Mouse (Mus musculus): ENCODE results near the gene Gm42669. TPM values are rescaled to one million over a fixed set of nuclear protein-coding genes. Genes with fewer than 3 reads are reported as not detected.
A peak's percentile ranks its signal among the peaks of the same experiment; 100 is the strongest.

Gm42669 gene
- polyA plus RNA-seq, 1 experiment from 2014 or later, result 0.13 TPM

GRCm38 (mm10) chr5:107497519-107498501 lies 9.6 kb upstream of the Gm42669 start:
- H3K27me3 ChIP-seq (replicated peaks), result no peaks in the 10 kb centered on the region
- no peaks in the 10 kb centered on the region for H3K36me3 ChIP-seq
- H3K4me3 ChIP-seq, result no peak overlapping the region
- no peak for ATAC-seq (ENCODE audit: insufficient number of reproducible peaks, low FRiP score)
- H3K9me3 ChIP-seq (replicated peaks), result 0 out of 2 replicates have a peak, but pooled peaks cover 4% of the 10 kb centered on the region
- no peaks in the 10 kb centered on the region for H3K4me1 ChIP-seq (replicated peaks)
- H3K27ac ChIP-seq (ENCODE audit: poor library complexity, severe bottlenecking), result no peak overlapping the region
- H3K4me2 ChIP-seq, result no peak overlapping the region
- WGBS, result 79% methylated on average over 10 of the region's 10 CpGs
- H3K9ac ChIP-seq, result no peak overlapping the region

GRCm38 (mm10) chr5:107498806-107499310 lies 8.6 kb upstream of the Gm42669 start:
- no peak overlapping the region for H3K4me3 ChIP-seq
- H3K27ac ChIP-seq (ENCODE audit: poor library complexity, severe bottlenecking), result no peak overlapping the region
- no peak overlapping the region for H3K4me2 ChIP-seq
- no peaks in the 10 kb centered on the region for H3K4me1 ChIP-seq (replicated peaks)
- H3K9me3 ChIP-seq (replicated peaks), result 0 out of 2 replicates have a peak, but pooled peaks cover 4% of the 10 kb centered on the region
- 78% methylated on average over 5 of the region's 5 CpGs for WGBS
- H3K9ac ChIP-seq, result no peak overlapping the region
- no peak for ATAC-seq (ENCODE audit: insufficient number of reproducible peaks, low FRiP score)
- peaks cover 4% of the 10 kb centered on the region for H3K36me3 ChIP-seq
- no peaks in the 10 kb centered on the region for H3K27me3 ChIP-seq (replicated peaks)

GRCm38 (mm10) chr5:107499891-107500535 lies 7.4 kb upstream of the Gm42669 start:
- H3K4me2 ChIP-seq, result no peak overlapping the region
- H3K4me3 ChIP-seq, result no peak overlapping the region
- no peaks in the 10 kb centered on the region for H3K4me1 ChIP-seq (replicated peaks)
- H3K9ac ChIP-seq, result no peak overlapping the region
- 84% methylated on average over 5 of the region's 5 CpGs for WGBS
- H3K9me3 ChIP-seq (replicated peaks), result no peaks in the 10 kb centered on the region
- peaks cover 6% of the 10 kb centered on the region for H3K36me3 ChIP-seq
- no peak overlapping the region for H3K27ac ChIP-seq (ENCODE audit: poor library complexity, severe bottlenecking)
- H3K27me3 ChIP-seq (replicated peaks), result no peaks in the 10 kb centered on the region
- ATAC-seq (ENCODE audit: insufficient number of reproducible peaks, low FRiP score), result no peak

- 89% methylated on average over 1 of the region's 1 CpGs for WGBS
- no peak overlapping the region for H3K9ac ChIP-seq
- H3K36me3 ChIP-seq, result peaks cover 9% of the 10 kb centered on the region
- H3K4me3 ChIP-seq, result no peak overlapping the region
- H3K27me3 ChIP-seq (replicated peaks), result no peaks in the 10 kb centered on the region
- no peak for ATAC-seq (ENCODE audit: insufficient number of reproducible peaks, low FRiP score)
- H3K27ac ChIP-seq (ENCODE audit: poor library complexity, severe bottlenecking), result no peak overlapping the region
- H3K4me2 ChIP-seq, result no peak overlapping the region
- H3K9me3 ChIP-seq (replicated peaks), result no peaks in the 10 kb centered on the region
- H3K4me1 ChIP-seq (replicated peaks), result no peaks in the 10 kb centered on the region
These were observed 6.7 kb upstream of the Gm42669 start for GRCm38 (mm10) chr5:107500741-107501140.

GRCm38 (mm10) chr5:107510503-107510902 lies 3.1 kb downstream of the Gm42669 start:
- ATAC-seq (ENCODE audit: insufficient number of reproducible peaks, low FRiP score), result no peak
- Histone ChIP-seq H3K9ac (no peak overlapping the region), H3K9me3 (replicated peaks) (no peaks in the 10 kb centered on the region), H3K4me1 (replicated peaks) (no peaks in the 10 kb centered on the region), H3K4me3 (no peak overlapping the region), H3K4me2 (no peak overlapping the region), H3K27ac (ENCODE audit: poor library complexity, severe bottlenecking) (no peak overlapping the region), H3K36me3 (peaks cover 3% of the 10 kb centered on the region; the same call in 1 of the 2 replicates), H3K27me3 (replicated peaks) (no peaks in the 10 kb centered on the region)
- WGBS, result 77% methylated on average over 10 of the region's 10 CpGs

- no peaks in the 10 kb centered on the region for H3K9me3 ChIP-seq (replicated peaks)
- no peak overlapping the region for H3K4me2 ChIP-seq
- no peak overlapping the region for H3K9ac ChIP-seq
- H3K27me3 ChIP-seq (replicated peaks), result no peaks in the 10 kb centered on the region
- H3K4me1 ChIP-seq (replicated peaks), result no peaks in the 10 kb centered on the region
- no peak for ATAC-seq (ENCODE audit: insufficient number of reproducible peaks, low FRiP score)
- no peaks in the 10 kb centered on the region for H3K36me3 ChIP-seq
- 51% methylated on average over 2 of the region's 2 CpGs for WGBS
- no peak overlapping the region for H3K27ac ChIP-seq (ENCODE audit: poor library complexity, severe bottlenecking)
- no peak overlapping the region for H3K4me3 ChIP-seq
These were observed 3.9 kb downstream of the Gm42669 start for GRCm38 (mm10) chr5:107511326-107511725.

GRCm38 (mm10) chr5:107513583-107513982 lies 6.2 kb downstream of the Gm42669 start:
- Histone ChIP-seq H3K9ac (no peak overlapping the region), H3K36me3 (no peaks in the 10 kb centered on the region), H3K4me3 (no peak overlapping the region), H3K4me1 (replicated peaks) (no peaks in the 10 kb centered on the region), H3K4me2 (no peak overlapping the region), H3K27ac (ENCODE audit: poor library complexity, severe bottlenecking) (no peak overlapping the region), H3K27me3 (replicated peaks) (no peaks in the 10 kb centered on the region), H3K9me3 (replicated peaks) (no peaks in the 10 kb centered on the region)
- WGBS, result 43% methylated on average over 7 of the region's 7 CpGs
- no peak for ATAC-seq (ENCODE audit: insufficient number of reproducible peaks, low FRiP score)

GRCm38 (mm10) chr5:107515453-107515852 lies 8.0 kb downstream of the Gm42669 start:
- no peak overlapping the region for H3K27ac ChIP-seq (ENCODE audit: poor library complexity, severe bottlenecking)
- no peak overlapping the region for H3K4me3 ChIP-seq
- H3K4me1 ChIP-seq (replicated peaks), result no peaks in the 10 kb centered on the region
- WGBS, result 81% methylated on average over 3 of the region's 3 CpGs
- no peaks in the 10 kb centered on the region for H3K36me3 ChIP-seq
- H3K4me2 ChIP-seq, result no peak overlapping the region
- no peak overlapping the region for H3K9ac ChIP-seq
- ATAC-seq (ENCODE audit: insufficient number of reproducible peaks, low FRiP score), result peak; percentile 74
- H3K9me3 ChIP-seq (replicated peaks), result no peaks in the 10 kb centered on the region
- no peaks in the 10 kb centered on the region for H3K27me3 ChIP-seq (replicated peaks)

- Histone ChIP-seq H3K9ac (no peak overlapping the region), H3K4me1 (replicated peaks) (no peaks in the 10 kb centered on the region), H3K9me3 (replicated peaks) (no peaks in the 10 kb centered on the region), H3K36me3 (no peaks in the 10 kb centered on the region), H3K4me3 (no peak overlapping the region), H3K27me3 (replicated peaks) (no peaks in the 10 kb centered on the region), H3K27ac (ENCODE audit: poor library complexity, severe bottlenecking) (no peak overlapping the region), H3K4me2 (no peak overlapping the region)
- 82% methylated on average over 1 of the region's 1 CpGs for WGBS
- ATAC-seq (ENCODE audit: insufficient number of reproducible peaks, low FRiP score), result no peak
These were observed 8.7 kb downstream of the Gm42669 start for GRCm38 (mm10) chr5:107516087-107516486.

- H3K9me3 ChIP-seq (replicated peaks), result no peaks in the 10 kb centered on the region
- WGBS, result 91% methylated on average over 4 of the region's 4 CpGs
- ATAC-seq (ENCODE audit: insufficient number of reproducible peaks, low FRiP score), result no peak
- H3K4me1 ChIP-seq (replicated peaks), result 0 out of 2 replicates have a peak, but pooled peaks cover 2% of the 10 kb centered on the region
- no peak overlapping the region for H3K9ac ChIP-seq
- H3K4me2 ChIP-seq, result no peak overlapping the region
- no peaks in the 10 kb centered on the region for H3K36me3 ChIP-seq
- no peak overlapping the region for H3K27ac ChIP-seq (ENCODE audit: poor library complexity, severe bottlenecking)
- H3K27me3 ChIP-seq (replicated peaks), result no peaks in the 10 kb centered on the region
- no peak overlapping the region for H3K4me3 ChIP-seq
These were observed 11.2 kb downstream of the Gm42669 start for GRCm38 (mm10) chr5:107518602-107519001.

GRCm38 (mm10) chr5:107521386-107521785 lies 14.0 kb downstream of the Gm42669 start:
- Histone ChIP-seq H3K4me2 (no peak overlapping the region), H3K4me3 (no peak overlapping the region), H3K36me3 (no peaks in the 10 kb centered on the region), H3K27ac (ENCODE audit: poor library complexity, severe bottlenecking) (no peak overlapping the region), H3K4me1 (replicated peaks) (0 out of 2 replicates have a peak, but pooled peaks cover 2% of the 10 kb centered on the region), H3K27me3 (replicated peaks) (no peaks in the 10 kb centered on the region), H3K9ac (no peak overlapping the region), H3K9me3 (replicated peaks) (no peaks in the 10 kb centered on the region)
- no peak for ATAC-seq (ENCODE audit: insufficient number of reproducible peaks, low FRiP score)
- whole genome bisulfite sequencing, result 85% methylated on average over 6 of the region's 6 CpGs

Measured in heart, embryonic 12.5 days (tissue).